Mouse (Mus musculus): ENCODE data around the gene Pkn2. TPM values are rescaled to one million over a fixed set of nuclear protein-coding genes. Genes with fewer than 3 reads are reported as not detected.
A peak's percentile ranks its signal among the peaks of the same experiment; 100 is the strongest.

Pkn2 gene
- total RNA-seq, 1 experiment from 2014 or later, result 91.7 TPM

- ATAC-seq (replicated peaks; ENCODE audit: insufficient number of reproducible peaks, low FRiP score, low TSS enrichment, poor library complexity, severe bottlenecking), result no peak
Measured at GRCm38 (mm10) chr3:142851631-142852030, 30.2 kb downstream of the Pkn2 start.

- ATAC-seq (replicated peaks; ENCODE audit: insufficient number of reproducible peaks, low FRiP score, low TSS enrichment, poor library complexity, severe bottlenecking), result no peak
Measured at GRCm38 (mm10) chr3:142839961-142840360, 41.8 kb downstream of the Pkn2 start.

- no peak for ATAC-seq (replicated peaks; ENCODE audit: insufficient number of reproducible peaks, low FRiP score, low TSS enrichment, poor library complexity, severe bottlenecking)
Measured at GRCm38 (mm10) chr3:142834761-142835160, 47.0 kb downstream of the Pkn2 start.

- ATAC-seq (replicated peaks; ENCODE audit: insufficient number of reproducible peaks, low FRiP score, low TSS enrichment, poor library complexity, severe bottlenecking), result no peak
Measured at GRCm38 (mm10) chr3:142834024-142834423, 47.8 kb downstream of the Pkn2 start.

GRCm38 (mm10) chr3:142832910-142833309 lies 48.9 kb downstream of the Pkn2 start:
- ATAC-seq (replicated peaks; ENCODE audit: insufficient number of reproducible peaks, low FRiP score, low TSS enrichment, poor library complexity, severe bottlenecking), result no peak

- ATAC-seq (replicated peaks; ENCODE audit: insufficient number of reproducible peaks, low FRiP score, low TSS enrichment, poor library complexity, severe bottlenecking), result no peak
Measured at GRCm38 (mm10) chr3:142826449-142827146, 55.2 kb downstream of the Pkn2 start.

GRCm38 (mm10) chr3:142823606-142824005 lies 58.2 kb downstream of the Pkn2 start:
- ATAC-seq (replicated peaks; ENCODE audit: insufficient number of reproducible peaks, low FRiP score, low TSS enrichment, poor library complexity, severe bottlenecking), result no peak

- no peak for ATAC-seq (replicated peaks; ENCODE audit: insufficient number of reproducible peaks, low FRiP score, low TSS enrichment, poor library complexity, severe bottlenecking)
Measured at GRCm38 (mm10) chr3:142817506-142817905, 64.3 kb downstream of the Pkn2 start.

GRCm38 (mm10) chr3:142811582-142811981 lies 70.2 kb downstream of the Pkn2 start:
- no peak for ATAC-seq (replicated peaks; ENCODE audit: insufficient number of reproducible peaks, low FRiP score, low TSS enrichment, poor library complexity, severe bottlenecking)

GRCm38 (mm10) chr3:142795587-142795986 lies 86.2 kb downstream of the Pkn2 start:
- peak; percentile 53; the same call in 1 of the 2 replicates for ATAC-seq (replicated peaks; ENCODE audit: insufficient number of reproducible peaks, low FRiP score, low TSS enrichment, poor library complexity, severe bottlenecking)

- ATAC-seq (replicated peaks; ENCODE audit: insufficient number of reproducible peaks, low FRiP score, low TSS enrichment, poor library complexity, severe bottlenecking), result no peak
Measured at GRCm38 (mm10) chr3:142786423-142787072, 95.3 kb downstream of the Pkn2 start.

GRCm38 (mm10) chr3:142777227-142777626 lies 104.6 kb downstream of the Pkn2 start:
- ATAC-seq (replicated peaks; ENCODE audit: insufficient number of reproducible peaks, low FRiP score, low TSS enrichment, poor library complexity, severe bottlenecking), result no peak

- ATAC-seq (replicated peaks; ENCODE audit: insufficient number of reproducible peaks, low FRiP score, low TSS enrichment, poor library complexity, severe bottlenecking), result no peak
Measured at GRCm38 (mm10) chr3:142773538-142774191, 108.1 kb downstream of the Pkn2 start.

GRCm38 (mm10) chr3:142770518-142770917 lies 111.3 kb downstream of the Pkn2 start:
- ATAC-seq (replicated peaks; ENCODE audit: insufficient number of reproducible peaks, low FRiP score, low TSS enrichment, poor library complexity, severe bottlenecking), result no peak

GRCm38 (mm10) chr3:142768498-142768897 lies 113.3 kb downstream of the Pkn2 start:
- no peak for ATAC-seq (replicated peaks; ENCODE audit: insufficient number of reproducible peaks, low FRiP score, low TSS enrichment, poor library complexity, severe bottlenecking)

- no peak for ATAC-seq (replicated peaks; ENCODE audit: insufficient number of reproducible peaks, low FRiP score, low TSS enrichment, poor library complexity, severe bottlenecking)
Measured at GRCm38 (mm10) chr3:142765778-142766165, 116.0 kb downstream of the Pkn2 start.

GRCm38 (mm10) chr3:142764995-142765777 lies 116.6 kb downstream of the Pkn2 start, which contains the start of gene Gtf2b:
TSS of gene Gtf2b (plus strand) at chr3:142765045.
- ATAC-seq (replicated peaks; ENCODE audit: insufficient number of reproducible peaks, low FRiP score, low TSS enrichment, poor library complexity, severe bottlenecking), result peak; percentile 81

GRCm38 (mm10) chr3:142760356-142760755 lies 121.4 kb downstream of the Pkn2 start:
- ATAC-seq (replicated peaks; ENCODE audit: insufficient number of reproducible peaks, low FRiP score, low TSS enrichment, poor library complexity, severe bottlenecking), result no peak

GRCm38 (mm10) chr3:142758593-142758992 lies 123.2 kb downstream of the Pkn2 start:
- ATAC-seq (replicated peaks; ENCODE audit: insufficient number of reproducible peaks, low FRiP score, low TSS enrichment, poor library complexity, severe bottlenecking), result no peak

All from monocyte, adult 5-6 weeks (primary cell).